Mouse (Mus musculus): ENCODE results near the gene Kdm5a. TPM values are rescaled to one million over a fixed set of nuclear protein-coding genes. Genes with fewer than 3 reads are reported as not detected.

Kdm5a gene
- polyA plus RNA-seq, 1 experiment from 2014 or later: 32.7 TPM

DNA sequence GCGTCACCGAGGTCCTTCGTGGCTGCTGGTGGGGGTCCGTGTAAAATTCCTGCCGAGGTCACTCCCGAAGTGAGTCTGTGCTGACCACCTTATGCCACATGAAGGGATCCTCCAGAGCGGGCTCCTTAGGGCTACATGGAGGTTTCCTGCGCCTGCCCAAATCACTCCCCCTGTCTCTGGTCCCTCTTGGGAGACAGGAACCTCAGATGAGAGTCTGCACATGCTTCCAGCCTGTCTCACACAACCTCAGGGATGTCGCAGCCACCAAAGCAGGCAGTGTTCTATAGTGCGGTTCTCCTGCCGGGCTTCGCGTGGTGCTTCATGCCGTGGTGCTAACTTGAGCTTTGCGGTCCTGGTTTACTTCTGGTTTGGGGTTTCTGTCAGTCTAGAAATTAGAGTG, 97.3 kb downstream of the Kdm5a start:
- no peak for TF ChIP-seq CTCF (IDR thresholded peaks at IDR 0.05)
- TF ChIP-seq EP300 (IDR thresholded peaks at IDR 0.05): no peak
- H3K4me1 ChIP-seq (ENCODE audit: insufficient read depth, low read depth, low read length): 0 out of 2 replicates have a peak, but pooled peaks cover 8% of the 10 kb centered on the region
- DNase-seq (ENCODE audit: low spot score) (no peak), ATAC-seq (no peak)
- H3K4me2 ChIP-seq (replicated peaks; ENCODE audit: low read depth, low read length): no peak overlapping the region
- no peaks in the 10 kb centered on the region for H3K9me3 ChIP-seq (ENCODE audit: low read length)
- 63% methylated on average over 15 of the region's 15 CpGs for WGBS
- no peaks in the 10 kb centered on the region for H3K36me3 ChIP-seq (ENCODE audit: insufficient read depth, low read length)
- H3K27ac ChIP-seq (ENCODE audit: low read length): no peak overlapping the region
- 0 out of 2 replicates have a peak, but pooled peaks cover 5% of the 10 kb centered on the region for H3K27me3 ChIP-seq (replicated peaks; ENCODE audit: insufficient read depth, low read length)
- H3K4me3 ChIP-seq (ENCODE audit: low read depth, low read length): no peak overlapping the region
- no peak overlapping the region for H3K9ac ChIP-seq (replicated peaks; ENCODE audit: low read depth)

GRCm38 (mm10) chr6:120462251-120462650, 98.3 kb downstream of the Kdm5a start:
- no peak for ATAC-seq

GRCm38 (mm10) chr6:120463086-120463871, 99.4 kb downstream of the Kdm5a start, which contains the start of gene Il17ra:
Gene Il17ra (plus strand): TSS chr6:120463247.
- peak within 1 kb of the TSS; percentile 62 for H3K4me3 ChIP-seq (ENCODE audit: low read depth, low read length)
- H3K9me3 ChIP-seq (ENCODE audit: low read length): no peaks in the 10 kb centered on the region
- no peaks in the 10 kb centered on the region for H3K36me3 ChIP-seq (ENCODE audit: insufficient read depth, low read length)
- peak; percentile 97 for ATAC-seq
- H3K27ac ChIP-seq (ENCODE audit: low read length): peak within 1 kb of the TSS; percentile 75
- TF ChIP-seq EP300 (IDR thresholded peaks at IDR 0.05) (no peak), CTCF (IDR thresholded peaks at IDR 0.05) (0 out of 2 replicates have a peak, but pooled peaks have one; percentile 3)
- peak within 1 kb of the TSS; percentile 79 for H3K4me2 ChIP-seq (replicated peaks; ENCODE audit: low read depth, low read length)
- H3K4me1 ChIP-seq (ENCODE audit: insufficient read depth, low read depth, low read length): 0 out of 2 replicates have a peak, but pooled peaks cover 8% of the 10 kb centered on the region
- H3K27me3 ChIP-seq (replicated peaks; ENCODE audit: insufficient read depth, low read length): 0 out of 2 replicates have a peak, but pooled peaks cover 5% of the 10 kb centered on the region
- WGBS: under 1% methylated on average over 88 of the region's 90 CpGs
- peak within 1 kb of the TSS; percentile 65 for H3K9ac ChIP-seq (replicated peaks; ENCODE audit: low read depth)
- DNase-seq (ENCODE audit: low spot score): peak; percentile 87

More at GRCm38 (mm10) chr6:120462251-120462650, 98.3 kb downstream of the Kdm5a start:
- WGBS: 44% methylated on average over 6 of the region's 6 CpGs
- H3K4me3 ChIP-seq (ENCODE audit: low read depth, low read length): no peak overlapping the region
- H3K4me1 ChIP-seq (ENCODE audit: insufficient read depth, low read depth, low read length): 0 out of 2 replicates have a peak, but pooled peaks cover 8% of the 10 kb centered on the region
- H3K36me3 ChIP-seq (ENCODE audit: insufficient read depth, low read length): no peaks in the 10 kb centered on the region
- no peak overlapping the region for H3K27ac ChIP-seq (ENCODE audit: low read length)
- 0 out of 2 replicates have a peak, but pooled peaks cover 5% of the 10 kb centered on the region for H3K27me3 ChIP-seq (replicated peaks; ENCODE audit: insufficient read depth, low read length)
- TF ChIP-seq CTCF (IDR thresholded peaks at IDR 0.05): no peak
- no peak for TF ChIP-seq EP300 (IDR thresholded peaks at IDR 0.05)
- H3K9ac ChIP-seq (replicated peaks; ENCODE audit: low read depth): no peak overlapping the region
- no peak for DNase-seq (ENCODE audit: low spot score)
- no peaks in the 10 kb centered on the region for H3K9me3 ChIP-seq (ENCODE audit: low read length)
- no peak overlapping the region for H3K4me2 ChIP-seq (replicated peaks; ENCODE audit: low read depth, low read length)

- Histone ChIP-seq H3K9me3 (ENCODE audit: low read length) (no peaks in the 10 kb centered on the region), H3K36me3 (ENCODE audit: insufficient read depth, low read length) (no peaks in the 10 kb centered on the region), H3K9ac (replicated peaks; ENCODE audit: low read depth) (peak overlapping the region; percentile 65; the same call in 1 of the 2 replicates), H3K27me3 (replicated peaks; ENCODE audit: insufficient read depth, low read length) (0 out of 2 replicates have a peak, but pooled peaks cover 5% of the 10 kb centered on the region), H3K4me1 (ENCODE audit: insufficient read depth, low read depth, low read length) (0 out of 2 replicates have a peak, but pooled peaks cover 8% of the 10 kb centered on the region), H3K27ac (ENCODE audit: low read length) (peak overlapping the region; percentile 75; the same call in 1 of the 2 replicates), H3K4me3 (ENCODE audit: low read depth, low read length) (peak overlapping the region; percentile 62), H3K4me2 (replicated peaks; ENCODE audit: low read depth, low read length) (peak overlapping the region; percentile 79)
- TF ChIP-seq CTCF (IDR thresholded peaks at IDR 0.05) (peak; percentile 22; the same call in 1 of the 2 replicates), EP300 (IDR thresholded peaks at IDR 0.05) (no peak)
- ATAC-seq (0 out of 2 replicates have a peak, but pooled peaks have one; percentile 11), DNase-seq (ENCODE audit: low spot score) (peak; percentile 72)
- 4% methylated on average over 11 of the region's 11 CpGs for WGBS
These were observed 100.0 kb downstream of the Kdm5a start for GRCm38 (mm10) chr6:120463884-120464283.

DNA sequence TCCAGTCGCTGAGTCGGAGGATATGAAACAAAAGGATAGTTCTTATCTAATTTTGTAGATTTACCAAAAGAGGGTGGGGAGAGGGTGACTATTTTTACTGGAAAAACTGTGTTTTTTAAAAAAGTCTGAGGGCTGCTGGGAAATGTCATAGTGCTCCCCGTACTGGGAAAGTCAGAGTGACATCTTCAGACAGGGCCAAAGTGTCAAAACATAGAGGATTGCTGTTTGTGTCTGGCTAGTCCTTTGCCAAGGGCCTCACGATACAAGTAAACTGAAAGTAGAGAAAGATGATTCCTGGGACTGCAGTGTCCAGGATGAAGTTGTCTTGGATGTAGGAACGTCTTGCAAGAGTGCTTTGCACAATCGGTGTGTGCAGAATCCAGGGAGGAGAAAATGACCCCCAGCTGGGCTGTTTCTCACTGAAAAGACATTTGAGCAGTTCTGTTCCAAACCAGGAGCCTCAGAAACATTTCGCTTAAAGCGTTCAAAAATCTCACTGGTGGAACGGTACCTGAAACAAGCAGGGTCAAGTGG, 100.5 kb downstream of the Kdm5a start:
- H3K27me3 ChIP-seq (replicated peaks; ENCODE audit: insufficient read depth, low read length): 0 out of 2 replicates have a peak, but pooled peaks cover 5% of the 10 kb centered on the region
- H3K27ac ChIP-seq (ENCODE audit: low read length): no peak overlapping the region
- no peaks in the 10 kb centered on the region for H3K36me3 ChIP-seq (ENCODE audit: insufficient read depth, low read length)
- peak overlapping the region; percentile 62 for H3K4me3 ChIP-seq (ENCODE audit: low read depth, low read length)
- DNase-seq (ENCODE audit: low spot score) (peak; percentile 59), ATAC-seq (0 out of 2 replicates have a peak, but pooled peaks have one; percentile 7)
- no peak for TF ChIP-seq EP300 (IDR thresholded peaks at IDR 0.05)
- no peak for TF ChIP-seq CTCF (IDR thresholded peaks at IDR 0.05)
- H3K4me1 ChIP-seq (ENCODE audit: insufficient read depth, low read depth, low read length): 0 out of 2 replicates have a peak, but pooled peaks cover 8% of the 10 kb centered on the region
- no peaks in the 10 kb centered on the region for H3K9me3 ChIP-seq (ENCODE audit: low read length)
- WGBS: 40% methylated on average over 9 of the region's 9 CpGs
- no peak overlapping the region for H3K9ac ChIP-seq (replicated peaks; ENCODE audit: low read depth)
- H3K4me2 ChIP-seq (replicated peaks; ENCODE audit: low read depth, low read length): peak overlapping the region; percentile 79

GRCm38 (mm10) chr6:120465393-120465792, 101.5 kb downstream of the Kdm5a start:
- WGBS: 53% methylated on average over 4 of the region's 4 CpGs
- H3K36me3 ChIP-seq (ENCODE audit: insufficient read depth, low read length): no peaks in the 10 kb centered on the region
- no peak overlapping the region for H3K27ac ChIP-seq (ENCODE audit: low read length)
- DNase-seq (ENCODE audit: low spot score) (no peak), ATAC-seq (no peak)
- H3K4me1 ChIP-seq (ENCODE audit: insufficient read depth, low read depth, low read length): 0 out of 2 replicates have a peak, but pooled peaks cover 8% of the 10 kb centered on the region
- H3K4me3 ChIP-seq (ENCODE audit: low read depth, low read length): no peak overlapping the region
- H3K27me3 ChIP-seq (replicated peaks; ENCODE audit: insufficient read depth, low read length): 0 out of 2 replicates have a peak, but pooled peaks cover 5% of the 10 kb centered on the region
- TF ChIP-seq CTCF (IDR thresholded peaks at IDR 0.05) (no peak), EP300 (IDR thresholded peaks at IDR 0.05) (no peak)
- H3K9me3 ChIP-seq (ENCODE audit: low read length): no peaks in the 10 kb centered on the region
- H3K9ac ChIP-seq (replicated peaks; ENCODE audit: low read depth): no peak overlapping the region
- no peak overlapping the region for H3K4me2 ChIP-seq (replicated peaks; ENCODE audit: low read depth, low read length)

Measured in lung, postnatal 0 days (tissue).